Mouse (Mus musculus) ES-Bruce4 (cell line): Measurements from ENCODE around the gene Fam234a. TPM values are rescaled to one million over a fixed set of nuclear protein-coding genes. Genes with fewer than 3 reads are reported as not detected.

Experiments
- H3K27ac ChIP-seq: 2 replicates; pipeline ENCODE4 v1.5.1; 2012; ENCODE audit warnings: low read length, inconsistent platforms; ENCODE audit not compliant: insufficient read depth
- H3K27me3 ChIP-seq: 2 replicates; pipeline ENCODE4 v1.6.1; 2012; ENCODE audit warnings: mild to moderate bottlenecking, low read length, inconsistent platforms; ENCODE audit not compliant: control insufficient read depth, poor library complexity, insufficient read depth, severe bottlenecking
- H3K36me3 ChIP-seq: 2 replicates; pipeline ENCODE4 v1.6.1; 2012; ENCODE audit warnings: inconsistent platforms, mild to moderate bottlenecking, low read length, moderate library complexity; ENCODE audit not compliant: control insufficient read depth, poor library complexity, insufficient read depth, severe bottlenecking
- H3K4me1 ChIP-seq: one replicate; pipeline ENCODE4 v1.8.1; 2011; ENCODE audit warnings: low read length; ENCODE audit not compliant: control insufficient read depth, insufficient read depth
- H3K4me3 ChIP-seq: 2 replicates; pipeline ENCODE4 v1.5.1; 2011; ENCODE audit warnings: low read depth, mild to moderate bottlenecking, low read length
- H3K9ac ChIP-seq: 2 replicates; pipeline ENCODE4 v1.6.1; 2012; ENCODE audit warnings: low read depth, mild to moderate bottlenecking, inconsistent platforms; ENCODE audit not compliant: poor library complexity, severe bottlenecking
- H3K9me3 ChIP-seq: replicated peaks from 2 replicates; pipeline ENCODE4 v1.6.1; 2012; ENCODE audit warnings: mild to moderate bottlenecking, low read length, inconsistent platforms; ENCODE audit not compliant: control insufficient read depth, poor library complexity, insufficient read depth, severe bottlenecking
- CTCF ChIP-seq: IDR thresholded peaks from one replicate; pipeline ENCODE4 v1.8.1; 2011; ENCODE audit warnings: low read depth, low read length
- EP300 ChIP-seq: IDR thresholded peaks from 2 replicates; pipeline ENCODE4 v1.6.1; 2011; ENCODE audit warnings: low read depth, low read length; ENCODE audit not compliant: insufficient read depth
- POLR2A ChIP-seq: IDR thresholded peaks from one replicate; pipeline ENCODE4 v1.8.1; 2011; ENCODE audit warnings: low read length; ENCODE audit not compliant: insufficient read depth
- polyA plus RNA-seq: library from polyadenylated mRNA; stranded (reverse); fragments of >200 nt; gene quantifications from 2 replicates; pipeline ENCODE4 v1.2.4, GENCODE M21; 2011; ENCODE audit warnings: low read depth; ENCODE audit not compliant: missing spikeins, insufficient read depth, insufficient read length

Fam234a gene
- polyA plus RNA-seq, 1 experiment: 23.7 TPM

DNA sequence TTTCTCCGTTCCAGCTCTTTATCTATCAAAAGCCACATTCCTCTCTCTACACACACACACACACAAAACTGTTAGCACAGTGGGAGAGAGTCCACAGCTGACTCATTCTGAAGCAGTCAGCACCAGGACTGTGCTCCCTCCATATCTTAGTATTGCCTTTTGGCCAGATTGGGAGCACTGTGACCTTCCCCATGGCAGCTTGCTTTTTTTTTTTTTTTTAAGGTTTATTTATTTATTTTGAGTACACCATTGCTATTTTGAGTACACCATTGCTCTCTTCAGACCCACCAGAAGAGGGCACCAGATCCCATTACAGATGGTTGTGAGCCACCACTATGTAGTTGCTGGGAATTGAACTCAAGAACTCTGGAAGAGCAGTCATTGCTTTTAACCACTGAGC is 24.8 kb upstream of the Fam234a start:
- peaks cover 77% of the 10 kb centered on the region for H3K36me3 ChIP-seq
- H3K9ac ChIP-seq: no peak overlapping the region
- H3K9me3 ChIP-seq: no peaks in the 10 kb centered on the region
- TF ChIP-seq EP300 (no peak), POLR2A (no peak), CTCF (no peak)
- H3K27me3 ChIP-seq: no peaks in the 10 kb centered on the region
- H3K27ac ChIP-seq: no peak overlapping the region
- H3K4me3 ChIP-seq: no peak overlapping the region
- no peaks in the 10 kb centered on the region for H3K4me1 ChIP-seq

GRCm38 (mm10) chr17:26262384-26262783 is 18.3 kb upstream of the Fam234a start:
- Histone ChIP-seq H3K36me3 (peaks cover 89% of the 10 kb centered on the region), H3K9me3 (no peaks in the 10 kb centered on the region), H3K9ac (no peak overlapping the region), H3K27me3 (no peaks in the 10 kb centered on the region), H3K4me1 (no peaks in the 10 kb centered on the region), H3K4me3 (no peak overlapping the region), H3K27ac (no peak overlapping the region)
- TF ChIP-seq EP300 (no peak), CTCF (no peak), POLR2A (no peak)

- no peak overlapping the region for H3K27ac ChIP-seq
- no peaks in the 10 kb centered on the region for H3K27me3 ChIP-seq
- TF ChIP-seq CTCF (peak; percentile 14), POLR2A (no peak), EP300 (no peak)
- H3K4me1 ChIP-seq: no peaks in the 10 kb centered on the region
- no peaks in the 10 kb centered on the region for H3K9me3 ChIP-seq
- no peak overlapping the region for H3K9ac ChIP-seq
- H3K4me3 ChIP-seq: no peak overlapping the region
- peaks cover 89% of the 10 kb centered on the region for H3K36me3 ChIP-seq
Observed at GRCm38 (mm10) chr17:26261826-26262225, 17.8 kb upstream of the Fam234a start.

DNA sequence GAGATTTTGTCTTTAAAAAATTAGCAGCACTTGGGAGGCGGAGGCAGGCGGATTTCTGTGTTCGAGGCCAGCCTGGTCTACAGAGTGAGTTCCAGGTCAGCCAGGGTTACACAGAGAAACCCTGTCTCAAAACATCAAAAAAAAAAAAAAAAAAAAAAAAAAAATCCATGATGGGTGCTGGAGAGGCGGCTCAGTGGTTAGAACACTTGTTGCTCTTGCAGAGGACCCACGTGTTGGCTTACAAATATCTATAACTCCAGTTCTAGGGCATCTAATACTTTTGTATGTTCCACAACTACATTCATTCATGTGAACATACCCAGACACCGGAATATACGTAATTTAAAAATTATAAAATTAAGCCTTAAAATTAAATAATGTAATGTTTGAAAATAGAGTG is 11.3 kb upstream of the Fam234a start:
- no peak overlapping the region for H3K4me3 ChIP-seq
- peaks cover 55% of the 10 kb centered on the region for H3K36me3 ChIP-seq
- H3K9me3 ChIP-seq: no peaks in the 10 kb centered on the region
- TF ChIP-seq CTCF (no peak), EP300 (no peak), POLR2A (no peak)
- no peak overlapping the region for H3K9ac ChIP-seq
- no peaks in the 10 kb centered on the region for H3K4me1 ChIP-seq
- no peak overlapping the region for H3K27ac ChIP-seq
- no peaks in the 10 kb centered on the region for H3K27me3 ChIP-seq

GRCm38 (mm10) chr17:26253399-26253798 is 9.4 kb upstream of the Fam234a start:
- Histone ChIP-seq H3K4me1 (no peaks in the 10 kb centered on the region), H3K27ac (peak overlapping the region; percentile 67; the same call in 1 of the 2 replicates), H3K4me3 (peak overlapping the region; percentile 92), H3K9ac (peak overlapping the region; percentile 96), H3K27me3 (no peaks in the 10 kb centered on the region), H3K9me3 (no peaks in the 10 kb centered on the region), H3K36me3 (peaks cover 37% of the 10 kb centered on the region)
- no peak for TF ChIP-seq EP300
- TF ChIP-seq CTCF: no peak
- TF ChIP-seq POLR2A: no peak

DNA sequence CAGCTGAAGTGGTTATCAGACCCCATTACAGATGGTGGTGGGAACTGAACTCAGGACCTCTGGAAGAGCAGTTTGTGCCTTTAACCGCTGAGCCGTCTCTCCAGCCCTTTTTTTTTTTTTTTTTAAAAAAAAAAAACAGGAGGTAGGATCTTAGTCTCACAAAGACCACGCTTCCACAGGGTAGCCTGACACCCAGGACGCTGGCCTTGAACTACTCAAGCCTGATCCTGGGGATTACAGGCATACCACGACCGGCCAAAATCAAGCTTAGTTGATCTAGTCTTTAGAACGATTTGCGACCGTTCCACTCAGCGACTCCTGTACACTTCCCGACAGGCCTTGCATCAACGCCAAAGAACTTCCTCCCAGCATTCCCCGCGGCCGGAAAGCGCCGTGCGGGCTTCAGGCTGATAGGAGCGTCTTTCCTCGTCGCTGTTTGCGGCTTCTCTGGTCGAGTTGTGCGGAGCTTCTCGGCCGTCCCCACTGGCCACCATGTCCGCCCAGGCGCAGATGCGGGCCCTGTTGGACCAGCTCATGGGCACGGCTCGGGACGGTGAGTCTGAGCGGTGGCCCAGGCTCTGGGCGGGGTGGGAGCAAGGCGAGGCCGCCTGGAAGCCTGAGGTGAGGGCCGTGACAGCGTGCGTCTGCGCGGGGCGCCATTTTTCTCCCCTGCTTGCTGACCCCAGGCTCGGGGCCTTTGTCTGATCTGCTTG is 8.7 kb upstream of the Fam234a start, which contains the start of gene Luc7l:
Gene Luc7l, plus strand, starts transcription at position 358 of the 713 bp plus-strand sequence.
- Histone ChIP-seq H3K4me1 (no peaks in the 10 kb centered on the region), H3K9me3 (no peaks in the 10 kb centered on the region), H3K9ac (peak within 1 kb of the TSS; percentile 96), H3K27ac (peak within 1 kb of the TSS; percentile 86), H3K27me3 (no peaks in the 10 kb centered on the region), H3K36me3 (peaks cover 30% of the 10 kb centered on the region), H3K4me3 (peak within 1 kb of the TSS; percentile 92)
- TF ChIP-seq POLR2A: peak; percentile 95
- no peak for TF ChIP-seq EP300
